Mouse (Mus musculus) neutrophil, adult 5-6 weeks (primary cell): Measurements from ENCODE around the gene Ankdd1b. TPM values are rescaled to one million over a fixed set of nuclear protein-coding genes. Genes with fewer than 3 reads are reported as not detected.
A peak's percentile ranks its signal among the peaks of the same experiment; 100 is the strongest.

Experiments
- ATAC-seq: fragments of 151-379, 151-347 bp; 2 replicates; pipeline ENCODE4 v1.8.0; 2017; ENCODE audit warnings: mild to moderate bottlenecking, moderate TSS enrichment; ENCODE audit not compliant: insufficient number of reproducible peaks, poor library complexity, low FRiP score, severe bottlenecking; ENCODE audit errors: extremely low read depth
- total RNA-seq: library from RNA; stranded (forward); fragments of 200-1000 nt; gene quantifications from 2 replicates; pipeline ENCODE4 v1.2.3, GENCODE M21; 2017

Gene Ankdd1b
- total RNA-seq, 1 experiment from 2014 or later, result not detected

GRCm38 (mm10) chr13:96421230-96421629, 49.8 kb downstream of the Ankdd1b start:
- ATAC-seq, result no peak

GRCm38 (mm10) chr13:96418487-96418886, 52.5 kb downstream of the Ankdd1b start:
- no peak for ATAC-seq

- ATAC-seq, result no peak
These were observed 53.7 kb downstream of the Ankdd1b start for GRCm38 (mm10) chr13:96417261-96417813.

GRCm38 (mm10) chr13:96416380-96416779, 54.6 kb downstream of the Ankdd1b start:
- no peak for ATAC-seq

- ATAC-seq, result no peak
These were observed 56.6 kb downstream of the Ankdd1b start for GRCm38 (mm10) chr13:96414384-96414783.

GRCm38 (mm10) chr13:96408786-96409185, 62.2 kb downstream of the Ankdd1b start:
- ATAC-seq, result no peak

GRCm38 (mm10) chr13:96407040-96407439, 64.0 kb downstream of the Ankdd1b start:
- no peak for ATAC-seq

- ATAC-seq, result no peak
These were observed 65.5 kb downstream of the Ankdd1b start for GRCm38 (mm10) chr13:96405518-96405917.

GRCm38 (mm10) chr13:96401251-96401650, 69.7 kb downstream of the Ankdd1b start:
- no peak for ATAC-seq

GRCm38 (mm10) chr13:96389301-96389700, 81.7 kb downstream of the Ankdd1b start:
- ATAC-seq, result no peak

GRCm38 (mm10) chr13:96388042-96388888, 82.7 kb downstream of the Ankdd1b start, which contains the start of gene Poc5:
Gene Poc5 (plus strand): TSS chr13:96388294.
- ATAC-seq, result peak; percentile 100

GRCm38 (mm10) chr13:96377883-96378282, 93.1 kb downstream of the Ankdd1b start:
- ATAC-seq, result no peak

GRCm38 (mm10) chr13:96376871-96377270, 94.1 kb downstream of the Ankdd1b start:
- ATAC-seq, result no peak

- ATAC-seq, result no peak
These were observed 95.5 kb downstream of the Ankdd1b start for GRCm38 (mm10) chr13:96375519-96375918.

Other genes with a start within 250 kb of the Ankdd1b start
- gene Poc5, start 82.9 kb downstream of the Ankdd1b start, total RNA-seq, result 24.2 and 25.4 TPM in 2 replicates
- gene Gm17622, start 19.5 kb upstream of the Ankdd1b start, total RNA-seq, result not detected in 2 replicates
- 12.3 and 19.2 TPM in 2 replicates for gene Polk, start 71.4 kb upstream of the Ankdd1b start, total RNA-seq
- 90.4 and 96.4 TPM in 2 replicates for gene Col4a3bp, start 71.4 kb upstream of the Ankdd1b start, total RNA-seq
- 47.0 and 48.7 TPM in 2 replicates for gene Hmgcr, start 199.7 kb upstream of the Ankdd1b start, total RNA-seq